Comparison of ENCODE assay signal across 5 mouse cellular contexts in the genomic region with DNA sequence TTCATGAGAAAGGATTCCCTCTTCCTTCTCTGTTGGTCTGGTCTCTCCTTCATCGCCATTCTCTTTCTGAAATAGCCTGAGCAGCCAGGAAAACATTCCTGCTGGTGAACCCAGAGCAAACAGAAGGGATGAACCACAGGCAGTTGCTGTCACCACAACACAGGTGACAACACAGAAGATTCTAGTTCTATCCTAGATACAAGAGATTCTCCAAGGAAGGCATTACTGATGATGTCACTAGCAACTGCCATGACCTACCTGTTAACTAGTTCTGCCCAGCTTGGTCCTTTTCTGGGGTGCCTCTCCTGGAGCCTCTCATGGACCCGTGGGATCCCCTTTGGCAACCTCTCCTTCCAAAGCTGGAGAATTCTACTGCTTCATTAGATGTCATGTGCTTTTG. TPM values are rescaled to one million over a fixed set of nuclear protein-coding genes. Genes with fewer than 3 reads are reported as not detected.
"Had no signal": no experiment of that assay in that cellular context is flagged by ENCODE, and none has a peak within 500 bp of the region (broad histone marks: within the 10 kb centered on the region; RNA-seq: fewer than 3 reads in every experiment).

A gene (minus strand): TSS at position 101 of the 400 bp plus-strand sequence.

RNA-seq across cellular contexts. Expression of the gene that starts here (rescaled TPM):
- total RNA-seq: megakaryocyte, adult 5-6 weeks; monocyte, adult 5-6 weeks; neutrophil, adult 5-6 weeks had no signal
- polyA plus RNA-seq: liver, postnatal 0 days; macrophage had no signal
